Mouse (Mus musculus) spleen, adult 2 months (tissue): ENCODE measurements around the gene Olfr1022.

Source experiments
- CTCF ChIP-seq: fragments of 200-500 bp; IDR thresholded peaks from 2 replicates; pipeline ENCODE4 v1.5.1; 2011; ENCODE audit warnings: mild to moderate bottlenecking, inconsistent platforms; ENCODE audit not compliant: insufficient read depth, insufficient read length, insufficient replicate concordance; ENCODE audit errors: extremely low read depth
- POLR2A ChIP-seq: fragments of 200-500 bp; IDR thresholded peaks from 2 replicates; pipeline ENCODE4 v1.6.1; 2011; ENCODE audit warnings: low read depth, low read length, inconsistent platforms

GRCm38 (mm10) chr2:85913197-85913596, 44.8 kb downstream of the Olfr1022 start:
- TF ChIP-seq CTCF (no peak), POLR2A (no peak)
